Mouse (Mus musculus) CH12.LX (cell line): Measurements from ENCODE around the gene Tmco1. TPM values are rescaled to one million over a fixed set of nuclear protein-coding genes. Genes with fewer than 3 reads are reported as not detected.

Experiments
- DNase-seq: peaks from one replicate; pipeline ENCODE4 v3.0.0-alpha.2; 2013; ENCODE audit errors: extremely low read depth
- H3K27ac ChIP-seq: 2 replicates; pipeline ENCODE4 v1.5.1; 2012; ENCODE audit warnings: low read depth, mild to moderate bottlenecking, control low read depth, moderate library complexity; ENCODE audit not compliant: insufficient read depth
- H3K27me3 ChIP-seq: replicated peaks from 2 replicates; pipeline ENCODE3; 2012; ENCODE audit warnings: inconsistent platforms
- H3K36me3 ChIP-seq, 2 experiments: replicated peaks in 1 of 2; 2 replicates each; pipeline versions ENCODE3 to v1.6.1; 2012; ENCODE audit warnings: inconsistent platforms in 1 of 2, low read length in 1 of 2, mild to moderate bottlenecking in 1 of 2, mixed read lengths in 1 of 2, moderate library complexity in 1 of 2; ENCODE audit not compliant: control insufficient read depth in 1 of 2, insufficient read depth in 1 of 2
- H3K4me1 ChIP-seq, 2 experiments: 2 replicates each; pipeline ENCODE4 v1.6.1; 2012; ENCODE audit warnings: inconsistent platforms in 1 of 2, moderate library complexity in 1 of 2; ENCODE audit not compliant: insufficient read depth in 2 of 2, control insufficient read depth in 1 of 2
- H3K4me2 ChIP-seq: 2 replicates; pipeline ENCODE4 v1.6.1; 2012; ENCODE audit warnings: low read depth, mild to moderate bottlenecking, control low read depth; ENCODE audit not compliant: poor library complexity, insufficient read depth, severe bottlenecking
- H3K4me3 ChIP-seq, 3 experiments: fragments of 150-350 bp in 1 of 3; sonication (generic) in 1 of 3; replicated peaks in 1 of 3; 2 replicates each; pipeline versions ENCODE3 to v1.5.1; 2011 to 2012; ENCODE audit warnings: low read depth in 2 of 3, low read length in 2 of 3, mild to moderate bottlenecking in 2 of 3, moderate library complexity in 2 of 3, control low read depth in 1 of 3, improper control_type of control experiment in 1 of 3, inconsistent platforms in 1 of 3, mixed read lengths in 1 of 3; ENCODE audit not compliant: poor library complexity in 1 of 3
- H3K79me2 ChIP-seq: replicated peaks from 2 replicates; pipeline ENCODE4 v1.6.1; 2012; ENCODE audit warnings: mild to moderate bottlenecking, moderate library complexity; ENCODE audit not compliant: control insufficient read depth, poor library complexity, insufficient read depth, severe bottlenecking; ENCODE audit errors: extremely low read depth
- H3K9ac ChIP-seq: 2 replicates; pipeline ENCODE4 v1.6.1; 2012; ENCODE audit warnings: low read depth, mild to moderate bottlenecking, control low read depth, moderate library complexity; ENCODE audit not compliant: insufficient read depth
- H3K9me3 ChIP-seq: replicated peaks from 2 replicates; pipeline ENCODE3; 2012; ENCODE audit warnings: low read length, inconsistent platforms, mixed read lengths
- BHLHE40 ChIP-seq: IDR thresholded peaks from 2 replicates; pipeline ENCODE4 v1.6.1; 2011; ENCODE audit warnings: mild to moderate bottlenecking, low read depth, low read length, improper control_type of control experiment
- CHD1 ChIP-seq: IDR thresholded peaks from 2 replicates; pipeline ENCODE4 v1.6.1; 2012; ENCODE audit warnings: low read depth, low read length, improper control_type of control experiment, inconsistent platforms
- CHD2 ChIP-seq: IDR thresholded peaks from 2 replicates; pipeline ENCODE4 v1.6.1; 2011; ENCODE audit warnings: low read length, improper control_type of control experiment
- CTCF ChIP-seq, 2 experiments: IDR thresholded peaks in 1 of 2; conservative IDR thresholded peaks in 1 of 2; 2 replicates each; pipeline ENCODE4 v1.5.1; 2011 to 2012; ENCODE audit warnings: low read depth in 2 of 2, low read length in 2 of 2, improper control_type of control experiment in 1 of 2, inconsistent platforms in 1 of 2, mild to moderate bottlenecking in 1 of 2, moderate library complexity in 1 of 2
- E2F4 ChIP-seq: IDR thresholded peaks from 2 replicates; pipeline ENCODE4 v1.6.1; 2011; ENCODE audit warnings: low read depth, low read length, improper control_type of control experiment; ENCODE audit not compliant: insufficient replicate concordance
- ELF1 ChIP-seq: IDR thresholded peaks from 2 replicates; pipeline ENCODE4 v1.6.1; 2014; ENCODE audit warnings: low read depth, mild to moderate bottlenecking, inconsistent platforms, low read length, improper control_type of control experiment
- EP300 ChIP-seq: IDR thresholded peaks from 2 replicates; pipeline ENCODE4 v1.6.1; 2011; ENCODE audit warnings: low read length, improper control_type of control experiment
- ETS1 ChIP-seq: conservative IDR thresholded peaks from 2 replicates; pipeline ENCODE4 v1.6.1; 2012; ENCODE audit warnings: low read depth, mild to moderate bottlenecking, inconsistent platforms, low read length, improper control_type of control experiment, moderate library complexity
- GABPA ChIP-seq: IDR thresholded peaks from 2 replicates; pipeline ENCODE4 v1.6.1; 2012; ENCODE audit warnings: low read depth, low read length, improper control_type of control experiment, inconsistent platforms; ENCODE audit not compliant: insufficient replicate concordance
- HCFC1 ChIP-seq: IDR thresholded peaks from 2 replicates; pipeline ENCODE4 v1.6.1; 2012; ENCODE audit warnings: low read depth, mild to moderate bottlenecking, inconsistent platforms, low read length, improper control_type of control experiment
- IRF4 ChIP-seq: IDR thresholded peaks from 2 replicates; pipeline ENCODE4 v1.6.1; 2014; ENCODE audit warnings: low read depth, mild to moderate bottlenecking, inconsistent platforms, low read length, improper control_type of control experiment
- JUN ChIP-seq: IDR thresholded peaks from 2 replicates; pipeline ENCODE4 v1.6.1; 2011; ENCODE audit warnings: low read depth, mild to moderate bottlenecking, low read length, improper control_type of control experiment, moderate library complexity; ENCODE audit not compliant: insufficient read depth
- JUND ChIP-seq: conservative IDR thresholded peaks from 2 replicates; pipeline ENCODE4 v1.6.1; 2011; ENCODE audit warnings: low read depth, low read length, improper control_type of control experiment
- KAT2A ChIP-seq: IDR thresholded peaks from 2 replicates; pipeline ENCODE4 v1.6.1; 2012; ENCODE audit warnings: low read length, improper control_type of control experiment, inconsistent platforms; ENCODE audit not compliant: insufficient replicate concordance
- MAFK ChIP-seq: IDR thresholded peaks from 2 replicates; pipeline ENCODE4 v1.6.1; 2011; ENCODE audit warnings: low read length, improper control_type of control experiment; ENCODE audit not compliant: insufficient replicate concordance
- MAX ChIP-seq: IDR thresholded peaks from 2 replicates; pipeline ENCODE4 v1.6.1; 2011; ENCODE audit warnings: low read length, improper control_type of control experiment
- MAZ ChIP-seq: IDR thresholded peaks from 2 replicates; pipeline ENCODE4 v1.6.1; 2012; ENCODE audit warnings: low read depth, mild to moderate bottlenecking, inconsistent platforms, low read length, improper control_type of control experiment, moderate library complexity
- MEF2A ChIP-seq: IDR thresholded peaks from 2 replicates; pipeline ENCODE4 v1.6.1; 2014; ENCODE audit warnings: low read depth, mild to moderate bottlenecking, inconsistent platforms, low read length, improper control_type of control experiment, borderline replicate concordance
- MXI1 ChIP-seq: IDR thresholded peaks from 2 replicates; pipeline ENCODE4 v1.6.1; 2011; ENCODE audit warnings: mild to moderate bottlenecking, low read depth, low read length, improper control_type of control experiment
- MYC ChIP-seq: IDR thresholded peaks from 2 replicates; pipeline ENCODE4 v1.6.1; 2011; ENCODE audit warnings: low read depth, mild to moderate bottlenecking, improper control_type of control experiment, low read length
- NELFE ChIP-seq: IDR thresholded peaks from 2 replicates; pipeline ENCODE4 v1.6.1; 2011; ENCODE audit warnings: low read depth, low read length, improper control_type of control experiment
- NRF1 ChIP-seq: IDR thresholded peaks from 2 replicates; pipeline ENCODE4 v1.6.1; 2014; ENCODE audit warnings: low read depth, mild to moderate bottlenecking, inconsistent platforms, low read length, improper control_type of control experiment, moderate library complexity
- PAX5 ChIP-seq: IDR thresholded peaks from 2 replicates; pipeline ENCODE4 v1.6.1; 2012; ENCODE audit warnings: low read length, inconsistent platforms, mixed read lengths
- POLR2A ChIP-seq: IDR thresholded peaks from 2 replicates; pipeline ENCODE4 v1.6.1; 2011; ENCODE audit warnings: low read depth, mild to moderate bottlenecking, improper control_type of control experiment, low read length
- POLR2AphosphoS2 ChIP-seq: IDR thresholded peaks from 2 replicates; pipeline ENCODE4 v1.6.1; 2011; ENCODE audit warnings: low read depth, low read length, improper control_type of control experiment
- RAD21 ChIP-seq: IDR thresholded peaks from 2 replicates; pipeline ENCODE4 v1.6.1; 2011; ENCODE audit warnings: low read depth, mild to moderate bottlenecking, low read length, improper control_type of control experiment, moderate library complexity
- RCOR1 ChIP-seq: conservative IDR thresholded peaks from 2 replicates; pipeline ENCODE4 v1.6.1; 2012; ENCODE audit warnings: low read depth, mild to moderate bottlenecking, inconsistent platforms, low read length, improper control_type of control experiment
- SIN3A ChIP-seq: IDR thresholded peaks from 2 replicates; pipeline ENCODE4 v1.6.1; 2012; ENCODE audit warnings: low read length, improper control_type of control experiment, inconsistent platforms
- SMC3 ChIP-seq: IDR thresholded peaks from 2 replicates; pipeline ENCODE4 v1.6.1; 2011; ENCODE audit warnings: low read depth, low read length, improper control_type of control experiment
- TBP ChIP-seq: conservative IDR thresholded peaks from 2 replicates; pipeline ENCODE4 v1.6.1; 2011; ENCODE audit warnings: low read depth, low read length, improper control_type of control experiment
- TCF12 ChIP-seq: IDR thresholded peaks from 2 replicates; pipeline ENCODE4 v1.6.1; 2014; ENCODE audit warnings: low read depth, mild to moderate bottlenecking, inconsistent platforms, low read length, improper control_type of control experiment
- UBTF ChIP-seq: IDR thresholded peaks from 2 replicates; pipeline ENCODE4 v1.6.1; 2012; ENCODE audit warnings: low read depth, mild to moderate bottlenecking, inconsistent platforms, low read length, improper control_type of control experiment, moderate library complexity
- USF1 ChIP-seq: IDR thresholded peaks from 2 replicates; pipeline ENCODE4 v1.6.1; 2014; ENCODE audit warnings: low read depth, mild to moderate bottlenecking, inconsistent platforms, low read length, improper control_type of control experiment
- USF2 ChIP-seq: conservative IDR thresholded peaks from 2 replicates; pipeline ENCODE4 v1.6.1; 2011; ENCODE audit warnings: low read depth, low read length, improper control_type of control experiment
- ZC3H11A ChIP-seq: IDR thresholded peaks from 2 replicates; pipeline ENCODE4 v1.6.1; 2012; ENCODE audit warnings: low read depth, mild to moderate bottlenecking, inconsistent platforms, low read length, improper control_type of control experiment
- ZKSCAN1 ChIP-seq: IDR thresholded peaks from 2 replicates; pipeline ENCODE4 v1.6.1; 2012; ENCODE audit warnings: low read depth, inconsistent platforms, low read length, improper control_type of control experiment, borderline replicate concordance
- ZMIZ1 ChIP-seq: IDR thresholded peaks from 2 replicates; pipeline ENCODE4 v1.6.1; 2012; ENCODE audit warnings: low read depth, mild to moderate bottlenecking, inconsistent platforms, low read length, improper control_type of control experiment
- ZNF384 ChIP-seq: IDR thresholded peaks from 2 replicates; pipeline ENCODE4 v1.6.1; 2012; ENCODE audit warnings: low read depth, low read length, improper control_type of control experiment, inconsistent platforms
- dilution Hi-C: fragments of 300-500 bp; cut with MboI; formaldehyde crosslinking; loops from 2 replicates; pipeline ENCODE4 v1.14.3; 2020; ENCODE audit warnings: low sequenced_read_pairs; ENCODE audit not compliant: extremely low pct_unique_long_range_greater_than_20kb, extremely low pct_ligation_motif_present
- in situ Hi-C: fragments of 300-500 bp; cut with MboI; formaldehyde crosslinking; loops from 3 replicates; pipeline ENCODE4 v1.14.3; 2019; ENCODE audit warnings: low sequenced_read_pairs, low pct_ligation_motif_present, low pct_unique_long_range_greater_than_20kb, mixed read lengths
- polyA plus RNA-seq: library from polyadenylated mRNA; unstranded; fragments of >175 nt; gene quantifications from 2 replicates; pipeline ENCODE4 v1.2.1, GENCODE M21; 2012; ENCODE audit warnings: low read depth; ENCODE audit not compliant: insufficient read length
- total RNA-seq, 2 experiments: library from RNA; depleted of rRNA; stranded (reverse); fragments of 300-350 nt in 1 of 2; fragments of >200 nt in 1 of 2; gene quantifications; 2 replicates each; pipeline ENCODE4 v1.2.3; 2012 to 2014

Gene Tmco1
- total and polyA plus RNA-seq, 3 experiments = 80.6 to 153 (median 127) TPM

DNA sequence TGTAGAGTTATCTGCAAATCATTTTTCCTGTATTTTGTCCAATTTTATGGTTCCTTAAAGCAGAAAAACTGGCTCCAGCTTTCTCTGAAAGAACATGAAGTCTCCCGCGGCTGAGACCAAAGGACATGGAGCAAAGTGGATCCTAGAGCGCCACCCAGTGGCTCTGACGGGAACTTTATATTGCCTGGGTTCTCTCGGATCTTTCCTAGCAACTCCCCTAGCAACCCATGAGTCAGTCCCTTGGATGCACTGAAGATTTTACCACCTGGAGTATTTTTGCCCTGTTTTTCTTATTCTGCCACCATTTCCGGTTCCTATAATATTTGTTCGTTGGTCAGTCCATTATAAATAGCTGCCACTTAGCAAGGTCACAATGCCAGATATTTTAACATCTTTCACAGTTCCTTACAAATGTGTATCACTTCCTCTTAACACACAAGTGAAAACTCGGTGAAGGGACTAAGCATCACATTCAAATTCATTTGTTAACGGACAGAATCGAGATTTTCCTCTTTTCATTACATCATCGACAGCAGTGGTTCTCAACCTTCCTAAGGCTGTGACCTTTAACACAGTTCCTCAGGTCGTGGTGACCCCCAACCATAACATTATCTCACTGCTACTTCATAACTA is 29.4 kb downstream of the Tmco1 start:
- no peaks in the 10 kb centered on the region for H3K79me2 ChIP-seq
- peaks cover 6 to 29% of the 10 kb centered on the region in 2 experiments for H3K36me3 ChIP-seq
- H3K4me3 ChIP-seq = no peak overlapping the region
- H3K4me2 ChIP-seq = peak overlapping the region; percentile 68
- TF ChIP-seq MAX = 0 out of 2 replicates have a peak, but pooled peaks have one; percentile 20
- no peak for TF ChIP-seq JUN
- TF ChIP-seq NRF1 = no peak
- TF ChIP-seq HCFC1 = no peak; the same call in none of the 2 replicates
- peak; percentile 75 for TF ChIP-seq IRF4
- TF ChIP-seq PAX5 = no peak
- no peak for TF ChIP-seq POLR2A
- TF ChIP-seq MYC = no peak
- TF ChIP-seq ZMIZ1 = no peak
- 0 out of 2 replicates have a peak, but pooled peaks have one; percentile 19 for TF ChIP-seq TBP
- no peak; the same call in 1 of the 2 replicates for TF ChIP-seq BHLHE40
- TF ChIP-seq MAFK = no peak
- TF ChIP-seq POLR2AphosphoS2 = no peak
- TF ChIP-seq RAD21 = peak; percentile 84
- TF ChIP-seq ETS1 = 0 out of 2 replicates have a peak, but pooled peaks have one; percentile 20
- TF ChIP-seq USF1 = no peak
- TF ChIP-seq CHD2 = peak; percentile 33; the same call in 1 of the 2 replicates
- TF ChIP-seq ZNF384 = peak; percentile 5; the same call in 1 of the 2 replicates
- 0 out of 2 replicates have a peak, but pooled peaks have one; percentile 12 for TF ChIP-seq JUND
- TF ChIP-seq SMC3 = peak; percentile 84
- TF ChIP-seq GABPA = no peak
- no peak for TF ChIP-seq UBTF
- peak; percentile 56 for TF ChIP-seq ZC3H11A
- TF ChIP-seq CTCF (conservative IDR thresholded peaks at IDR 0.05 in 1 of 2, IDR thresholded peaks at IDR 0.05 in 1 of 2; ENCODE audit: low read depth in 2 of 2, low read length in 2 of 2) = peak; percentile 83 to 94
- TF ChIP-seq ELF1 = no peak
- TF ChIP-seq KAT2A = no peak
- peak; percentile 47 for TF ChIP-seq MEF2A
- peak; percentile 30; the same call in 1 of the 2 replicates for TF ChIP-seq NELFE
- TF ChIP-seq MXI1 = peak; percentile 52; the same call in 1 of the 2 replicates
- no peak for TF ChIP-seq ZKSCAN1
- TF ChIP-seq EP300 = peak; percentile 83
- TF ChIP-seq TCF12 = 0 out of 2 replicates have a peak, but pooled peaks have one; percentile 33
- 0 out of 2 replicates have a peak, but pooled peaks have one; percentile 11 for TF ChIP-seq MAZ
- TF ChIP-seq RCOR1 = peak; percentile 48; the same call in 1 of the 2 replicates
- TF ChIP-seq SIN3A = peak; percentile 65
- no peak for TF ChIP-seq USF2
- TF ChIP-seq CHD1 = no peak
- 0 out of 2 replicates have a peak, but pooled peaks have one; percentile 46 for TF ChIP-seq E2F4
- peak; percentile 89 for DNase-seq
- in situ Hi-C loops = loop anchor here (5.0 kb wide), 1 partner anchor 105 kb away; no protein-coding TSS in a partner anchor
- no peaks in the 10 kb centered on the region for H3K27me3 ChIP-seq
- no peak overlapping the region for H3K9ac ChIP-seq
- no peaks in the 10 kb centered on the region for H3K9me3 ChIP-seq
- H3K4me1 ChIP-seq = peaks cover 8 to 22% of the 10 kb centered on the region in 2 experiments
- dilution Hi-C loops = no loop called here
- peak overlapping the region; percentile 24; the same call in 1 of the 2 replicates for H3K27ac ChIP-seq
